Mouse (Mus musculus): ENCODE measurements around the gene Cobll1. TPM values are rescaled to one million over a fixed set of nuclear protein-coding genes. Genes with fewer than 3 reads are reported as not detected.
A peak's percentile ranks its signal among the peaks of the same experiment; 100 is the strongest.

Gene Cobll1
- total RNA-seq, 2 experiments from 2014 or later, result 6.1 to 8.9 TPM

GRCm38 (mm10) chr2:65087197-65087596, 152.0 kb downstream of the Cobll1 start:
- DNase-seq, result no peak

GRCm38 (mm10) chr2:65083411-65083810, 155.8 kb downstream of the Cobll1 start:
- no peak for DNase-seq

GRCm38 (mm10) chr2:65077544-65077943, 161.7 kb downstream of the Cobll1 start:
- peak; percentile 59 for DNase-seq

DNA sequence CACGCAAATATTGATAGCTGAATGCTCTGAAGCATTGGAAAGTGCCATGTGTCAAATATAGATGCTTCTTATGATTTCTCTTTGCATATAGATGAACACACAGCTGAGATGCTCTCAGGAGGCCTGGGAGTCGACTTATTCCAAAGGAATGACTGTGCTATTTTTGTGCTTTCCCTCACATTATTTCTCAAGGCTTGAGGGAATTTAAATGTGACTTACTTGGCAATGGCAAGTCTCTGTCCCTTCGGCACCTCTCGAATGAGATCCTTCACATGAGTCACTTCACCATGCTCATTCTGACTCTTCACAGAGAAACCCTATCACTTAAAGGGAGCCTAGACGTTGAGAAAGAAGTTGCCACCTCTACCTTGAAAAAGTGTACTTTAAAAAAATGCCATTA, 163.4 kb downstream of the Cobll1 start:
- DNase-seq, result no peak

DNA sequence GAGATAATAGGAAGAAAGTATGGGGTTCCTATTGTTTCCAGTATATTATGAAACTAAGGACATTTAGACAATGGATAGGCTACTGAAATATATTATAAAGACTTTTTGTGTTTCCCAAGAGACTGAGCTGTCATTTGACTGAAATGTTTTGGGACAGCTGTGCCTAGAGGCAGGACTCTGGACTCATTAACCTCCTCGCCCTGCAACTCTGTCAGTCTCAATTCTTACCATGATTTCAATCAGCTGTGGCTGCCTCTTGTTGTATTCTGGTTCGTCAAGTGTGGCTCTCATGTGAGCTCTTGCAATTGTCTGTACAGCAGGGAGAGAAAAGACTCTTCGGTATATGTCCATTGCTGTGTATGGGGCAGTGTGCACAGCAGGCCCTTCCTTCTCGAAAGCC, 163.8 kb downstream of the Cobll1 start:
- DNase-seq, result no peak

GRCm38 (mm10) chr2:65072205-65072604, 167.0 kb downstream of the Cobll1 start:
- DNase-seq, result no peak

GRCm38 (mm10) chr2:65053764-65054163, 185.4 kb downstream of the Cobll1 start:
- DNase-seq, result no peak

- DNase-seq, result no peak
Observed at GRCm38 (mm10) chr2:65052191-65053012, 186.8 kb downstream of the Cobll1 start.

DNA sequence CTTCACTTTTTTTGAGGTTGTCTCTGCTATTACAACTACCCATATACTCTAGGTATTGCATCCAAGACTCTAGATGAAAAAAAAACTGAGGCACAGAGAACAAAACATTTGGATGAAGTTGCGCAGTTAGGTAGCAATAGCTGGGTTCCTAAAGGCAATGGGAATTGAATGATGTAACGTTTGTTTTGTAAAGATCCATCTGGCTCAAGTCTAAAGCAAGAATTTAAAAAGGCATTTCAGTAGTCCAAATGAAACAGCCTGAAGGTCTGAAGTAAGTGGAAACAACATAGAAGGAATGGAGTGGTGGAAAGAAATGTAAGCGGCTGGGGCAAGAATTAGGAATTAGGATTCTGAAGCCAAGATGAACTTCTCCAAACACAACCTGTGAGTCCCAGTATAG, 188.4 kb downstream of the Cobll1 start:
- no peak for DNase-seq

DNA sequence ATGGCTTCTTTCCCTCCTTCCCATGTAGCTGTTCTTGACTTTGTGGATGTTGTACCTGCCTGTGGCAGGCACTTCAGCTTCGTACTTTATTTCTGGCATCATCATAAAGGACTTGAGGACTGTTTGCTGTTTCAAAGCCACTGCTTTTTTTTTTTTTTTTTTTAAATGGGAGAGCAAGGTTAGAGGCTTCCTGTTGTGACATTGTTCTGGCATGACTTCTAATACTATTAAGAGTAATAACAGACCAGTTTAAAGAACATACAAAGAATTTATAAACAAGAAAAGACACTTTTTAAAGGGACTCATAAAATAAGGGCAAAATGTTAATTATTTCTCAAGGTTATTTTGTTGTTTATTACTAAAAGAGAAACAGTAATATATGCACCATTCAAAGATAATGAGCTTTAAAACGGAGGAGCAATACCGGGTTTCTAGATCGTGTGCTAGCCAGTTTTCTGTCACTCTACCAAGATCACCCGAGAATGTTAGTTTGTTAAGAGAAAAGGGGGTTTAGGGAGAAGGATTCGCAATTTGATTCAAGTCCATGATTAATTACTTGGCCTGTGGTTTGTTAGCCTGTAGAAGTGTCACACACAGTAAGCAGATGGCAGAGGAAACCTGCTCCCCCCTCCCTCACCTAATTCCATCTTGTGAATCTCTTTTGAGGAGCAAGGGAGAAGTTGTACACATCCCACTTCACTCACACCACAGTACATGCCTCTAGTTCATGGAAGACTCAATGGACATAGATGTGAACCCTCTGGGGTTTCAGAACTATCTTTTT, 190.8 kb downstream of the Cobll1 start:
- no peak for DNase-seq

Other genes starting within 250 kb of the Cobll1 start
- 10 to 100 TPM; 42.7 to 44.0 TPM for gene Grb14, start 214.4 kb downstream of the Cobll1 start, total RNA-seq (2021)
- 1 to 10 TPM; 2.5 to 4.3 TPM for gene Slc38a11, start 124.6 kb upstream of the Cobll1 start, total RNA-seq (2021)